Mouse (Mus musculus): ENCODE data around the gene Pld2. TPM values are rescaled to one million over a fixed set of nuclear protein-coding genes. Genes with fewer than 3 reads are reported as not detected.

Pld2 gene
- total RNA-seq, 2 experiments from 2014 or later: 13.3 to 15.8 TPM

Other genes with a start within 250 kb of the Pld2 start
- under 1 TPM; 0.19 to 0.40 TPM for gene Alox12e, start 217.4 kb upstream of the Pld2 start, total RNA-seq (2021)
- not detected for gene Alox15, start 188.0 kb upstream of the Pld2 start, total RNA-seq (2021)
- 10 to 100 TPM; 33.1 to 34.6 TPM for gene Pelp1, start 130.0 kb upstream of the Pld2 start, total RNA-seq (2021)
- 10 to 100 TPM; 68.1 to 76.7 TPM for gene Arrb2, start 107.4 kb upstream of the Pld2 start, total RNA-seq (2021)
- gene Med11, start 88.1 kb upstream of the Pld2 start, total RNA-seq (2021): 10 to 100 TPM; 13.9 to 15.4 TPM
- gene Zmynd15, start 80.6 kb upstream of the Pld2 start, total RNA-seq (2021): 1 to 10 TPM in 1 of 2 experiments, under 1 TPM in 1; 0.23 to 1.4 TPM
- gene Cxcl16, start 80.1 kb upstream of the Pld2 start, total RNA-seq (2021): 1 to 10 TPM in 1 of 2 experiments, under 1 TPM in 1; 0.42 to 1.4 TPM
- under 1 TPM in 1 of 2 experiments, not detected in 1; 0.37 TPM for gene Tm4sf5, start 34.8 kb upstream of the Pld2 start, total RNA-seq (2021)
- gene Vmo1, start 25.4 kb upstream of the Pld2 start, total RNA-seq (2021): not detected
- not detected for gene Gltpd2, start 20.9 kb upstream of the Pld2 start, total RNA-seq (2021)
- 100 to 1,000 TPM; 184 to 189 TPM for gene Psmb6, start 14.7 kb upstream of the Pld2 start, total RNA-seq (2021)
- not detected for gene Gm40193, start 7.1 kb upstream of the Pld2 start, total RNA-seq (2021)
- 100 to 1,000 TPM; 396 to 435 TPM for gene Mink1, start 22.8 kb downstream of the Pld2 start, total RNA-seq (2021)
- gene 4930544D05Rik, start 75.8 kb downstream of the Pld2 start, total RNA-seq (2021): under 1 TPM in 1 of 2 experiments, not detected in 1; 0.65 TPM
- gene Chrne, start 79.2 kb downstream of the Pld2 start, total RNA-seq (2021): under 1 TPM in 1 of 2 experiments, not detected in 1; 0.63 TPM
- not detected for gene Gp1ba, start 99.1 kb downstream of the Pld2 start, total RNA-seq (2021)
- 10 to 100 TPM; 86.4 to 90.1 TPM for gene Rnf167, start 107.2 kb downstream of the Pld2 start, total RNA-seq (2021)
- 100 to 1,000 TPM; 120 to 124 TPM for gene Slc25a11, start 107.4 kb downstream of the Pld2 start, total RNA-seq (2021)
- 100 to 1,000 TPM; 224 to 231 TPM for gene Pfn1, start 114.6 kb downstream of the Pld2 start, total RNA-seq (2021)
- 1 to 10 TPM; 7.3 to 8.8 TPM for gene Eno3, start 117.1 kb downstream of the Pld2 start, total RNA-seq (2021)
- gene Spag7, start 129.4 kb downstream of the Pld2 start, total RNA-seq (2021): 10 to 100 TPM; 47.5 to 52.8 TPM
- 100 to 1,000 TPM; 217 to 224 TPM for gene Camta2, start 148.0 kb downstream of the Pld2 start, total RNA-seq (2021)
- gene Inca1, start 160.1 kb downstream of the Pld2 start, total RNA-seq (2021): 1 to 10 TPM; 1.8 to 2.2 TPM
- gene Kif1c, start 160.5 kb downstream of the Pld2 start, total RNA-seq (2021): 10 to 100 TPM; 54.8 to 57.7 TPM
- gene Zfp3, start 224.1 kb downstream of the Pld2 start, total RNA-seq (2021): 10 to 100 TPM; 17.2 to 17.9 TPM

Data from left cerebral cortex, adult 18-20 months (tissue).